ENCODE assay signal across 20 mouse cellular contexts in genomic region chr7:120880770-120881169, GRCm38 (mm10). TPM values are rescaled to one million over a fixed set of nuclear protein-coding genes. Genes with fewer than 3 reads are reported as not detected.
A peak's percentile ranks its signal among the peaks of the same experiment; 100 is the strongest.
DNase-seq lines count a peak whose midpoint lies in the region; ATAC-seq lines count a peak whose summit lies in the region.
"Had no signal": no experiment of that assay in that cellular context is flagged by ENCODE, and none has a peak within 500 bp of the region (broad histone marks: within the 10 kb centered on the region; RNA-seq: fewer than 3 reads in every experiment).

No protein-coding gene starts in this region.

- peak overlapping the region; percentile 57 for H3K4me3 ChIP-seq in liver, embryonic 12.5 days
- peak overlapping the region; percentile 69 for H3K4me3 ChIP-seq in liver, embryonic 16.5 days (ENCODE audit: low read depth, low read length)
- no peak overlapping the region for H3K4me3 ChIP-seq in limb, embryonic 10.5 days
- H3K4me3 ChIP-seq: embryonic facial prominence, embryonic 15.5 days; forebrain, embryonic 13.5 days; gastrocnemius, adult 2 months; heart, embryonic 13.5 days; hindbrain, embryonic 15.5 days had no signal

- H3K27ac ChIP-seq in liver, embryonic 12.5 days, result peak overlapping the region; percentile 87
- H3K27ac ChIP-seq in liver, embryonic 16.5 days (ENCODE audit: low read length), result peak overlapping the region; percentile 90
- H3K27ac ChIP-seq in limb, embryonic 10.5 days, result no peak overlapping the region
- H3K27ac ChIP-seq: embryonic facial prominence, embryonic 15.5 days; forebrain, embryonic 13.5 days; gastrocnemius, adult 2 months; heart, embryonic 13.5 days; hindbrain, embryonic 15.5 days had no signal

- no peaks in the 10 kb centered on the region for H3K9me3 ChIP-seq in liver, embryonic 12.5 days (replicated peaks)
- no peaks in the 10 kb centered on the region for H3K9me3 ChIP-seq in liver, embryonic 16.5 days (replicated peaks; ENCODE audit: control insufficient read depth, low read length)
- no peaks in the 10 kb centered on the region for H3K9me3 ChIP-seq in limb, embryonic 10.5 days (replicated peaks)
- H3K9me3 ChIP-seq: embryonic facial prominence, embryonic 15.5 days; forebrain, embryonic 13.5 days; heart, embryonic 13.5 days; hindbrain, embryonic 15.5 days had no signal

- peaks cover 93% of the 10 kb centered on the region for H3K36me3 ChIP-seq in liver, embryonic 12.5 days
- H3K36me3 ChIP-seq in liver, embryonic 16.5 days (ENCODE audit: control insufficient read depth, insufficient read depth), result peaks cover 49% of the 10 kb centered on the region
- H3K36me3 ChIP-seq in limb, embryonic 10.5 days, result peaks cover 45% of the 10 kb centered on the region

- H3K9ac ChIP-seq in liver, embryonic 12.5 days, result peak overlapping the region; percentile 73
- peak overlapping the region; percentile 64 for H3K9ac ChIP-seq in liver, embryonic 16.5 days (ENCODE audit: low read depth, low read length)
- H3K9ac ChIP-seq: embryonic facial prominence, embryonic 15.5 days; forebrain, embryonic 13.5 days; forebrain, postnatal 0 days; heart, embryonic 13.5 days; hindbrain, embryonic 15.5 days had no signal

- H3K4me2 ChIP-seq in liver, embryonic 12.5 days, result peak overlapping the region; percentile 71
- peak overlapping the region; percentile 64 for H3K4me2 ChIP-seq in liver, embryonic 16.5 days (ENCODE audit: low read depth, low read length)
- H3K4me2 ChIP-seq: embryonic facial prominence, embryonic 15.5 days; forebrain, embryonic 13.5 days; heart, embryonic 13.5 days; hindbrain, embryonic 15.5 days had no signal

- intact Hi-C loops in left cerebral cortex, postnatal 14 days (cut with DNase I), result no loop called here

- no peaks in the 10 kb centered on the region for H3K27me3 ChIP-seq in liver, embryonic 12.5 days (replicated peaks)
- no peaks in the 10 kb centered on the region for H3K27me3 ChIP-seq in liver, embryonic 16.5 days (ENCODE audit: control insufficient read depth, insufficient read depth, low read depth, low read length)
- H3K27me3 ChIP-seq in limb, embryonic 10.5 days (ENCODE audit: low read depth, poor library complexity, severe bottlenecking), result no peaks in the 10 kb centered on the region
- H3K27me3 ChIP-seq: embryonic facial prominence, embryonic 15.5 days; forebrain, embryonic 13.5 days; heart, embryonic 13.5 days; hindbrain, embryonic 15.5 days had no signal

- peaks cover 99% of the 10 kb centered on the region for H3K4me1 ChIP-seq in liver, embryonic 12.5 days
- H3K4me1 ChIP-seq in liver, embryonic 16.5 days (ENCODE audit: control insufficient read depth, low read depth, low read length), result peaks cover 64% of the 10 kb centered on the region
- 0 out of 2 replicates have a peak, but pooled peaks cover under 1% of the 10 kb centered on the region for H3K4me1 ChIP-seq in limb, embryonic 10.5 days
- H3K4me1 ChIP-seq: embryonic facial prominence, embryonic 15.5 days; forebrain, embryonic 13.5 days; hindbrain, embryonic 15.5 days had no signal

- 91% methylated on average over 4 of the region's 4 CpGs for WGBS in liver, embryonic 12.5 days (ENCODE audit: insufficient replicate concordance)
- 88% methylated on average over 4 of the region's 4 CpGs for WGBS in liver, embryonic 16.5 days (ENCODE audit: insufficient replicate concordance)
- WGBS in limb, embryonic 10.5 days, result 96% methylated on average over 4 of the region's 4 CpGs

- no peak for DNase-seq in limb, embryonic 10.5 days (ENCODE audit: low spot score)
- DNase-seq in adrenal gland, postnatal 25 days, result no peak
- no peak for DNase-seq in left cerebral cortex, postnatal 14 days (ENCODE audit: low spot score in 2 of 2)
- DNase-seq: adrenal gland, postnatal 36 days; cerebellum, adult 11 months; cerebellum, adult 8-10 months; cerebellum, postnatal 14 days; embryo, embryonic 11 days; forebrain, postnatal 0 days; gastrocnemius, adult 2 months; gastrocnemius, postnatal 25 days; heart, adult 11 months; heart, postnatal 36 days had no signal

- peak; percentile 48 for ATAC-seq in erythroblast, adult 5-6 weeks (replicated peaks; ENCODE audit: low FRiP score, poor library complexity, severe bottlenecking)
- ATAC-seq in liver, embryonic 12.5 days, result peak; percentile 48
- peak; percentile 65 for ATAC-seq in liver, embryonic 16.5 days (ENCODE audit: low read depth)
- ATAC-seq: forebrain, embryonic 13.5 days; forebrain, postnatal 0 days had no signal

RNA-seq across cellular contexts. Expression of gene Polr3e, which starts 36.8 kb away (rescaled TPM):
- total RNA-seq in erythroblast, adult 5-6 weeks (2015; ENCODE audit: low replicate concordance), result 3.1 and 3.3 TPM in 2 replicates
- 1.5 and 6.2 TPM in 2 replicates for total RNA-seq in erythroblast, adult 5-6 weeks (2017; ENCODE audit: low replicate concordance)
- 27.4 and 27.9 TPM in 2 replicates for polyA plus RNA-seq in liver, embryonic 12.5 days (2016; fragmentation: Nextera tagmentation; extraction: Ambion mirVana)
- 10.1 and 10.4 TPM in 2 replicates for polyA plus RNA-seq in liver, embryonic 16.5 days (2015; fragmentation: Nextera tagmentation; extraction: Ambion mirVana)
- polyA plus RNA-seq in limb, embryonic 10.5 days (2016; fragmentation: Nextera tagmentation; extraction: Ambion mirVana), result 46.1 and 50.7 TPM in 2 replicates
- total RNA-seq in adrenal gland, postnatal 25 days (2021), result 26.5 and 27.5 TPM in 2 replicates
- total RNA-seq in left cerebral cortex, postnatal 14 days (2021), result 10 to 100 TPM; 30.4 to 30.9 TPM

RNA-seq across cellular contexts. Expression of gene Eef2k, which starts 38.1 kb away (rescaled TPM):
- 12.3 and 24.0 TPM in 2 replicates for total RNA-seq in erythroblast, adult 5-6 weeks (2015; ENCODE audit: low replicate concordance)
- 77.4 and 97.0 TPM in 2 replicates for total RNA-seq in erythroblast, adult 5-6 weeks (2017; ENCODE audit: low replicate concordance)
- polyA plus RNA-seq in liver, embryonic 12.5 days (2016; fragmentation: Nextera tagmentation; extraction: Ambion mirVana), result 44.3 and 45.0 TPM in 2 replicates
- polyA plus RNA-seq in liver, embryonic 16.5 days (2015; fragmentation: Nextera tagmentation; extraction: Ambion mirVana), result 46.5 and 52.1 TPM in 2 replicates
- polyA plus RNA-seq in limb, embryonic 10.5 days (2016; fragmentation: Nextera tagmentation; extraction: Ambion mirVana), result 21.3 and 23.5 TPM in 2 replicates
- 40.4 and 68.2 TPM in 2 replicates for total RNA-seq in adrenal gland, postnatal 25 days (2021)
- 10 to 100 TPM; 31.6 to 42.9 TPM for total RNA-seq in left cerebral cortex, postnatal 14 days (2021)
